Mouse (Mus musculus) kidney, postnatal 36 days (tissue): ENCODE measurements at regions not wholly inside any gene's neighbourhood (a gene's known extent, or its start where the extent isn't known, plus 50 kb on each side); places are given as distances from the start of the nearest gene placed in this dataset.
A peak's percentile ranks its signal among the peaks of the same experiment; 100 is the strongest.

Experiments used
- DNase-seq, 2 experiments: peaks; one replicate each; pipeline ENCODE4 v3.0.0; 2021 to 2022; ENCODE audit warnings: mixed read lengths in 2 of 2

- no peak for DNase-seq
Measured at GRCm38 (mm10) chr9:32910641-32911040, 274.6 kb downstream of the Ets1 start.

- DNase-seq: no peak
Measured at GRCm38 (mm10) chr9:32915633-32916032, 279.6 kb downstream of the Ets1 start.

DNA sequence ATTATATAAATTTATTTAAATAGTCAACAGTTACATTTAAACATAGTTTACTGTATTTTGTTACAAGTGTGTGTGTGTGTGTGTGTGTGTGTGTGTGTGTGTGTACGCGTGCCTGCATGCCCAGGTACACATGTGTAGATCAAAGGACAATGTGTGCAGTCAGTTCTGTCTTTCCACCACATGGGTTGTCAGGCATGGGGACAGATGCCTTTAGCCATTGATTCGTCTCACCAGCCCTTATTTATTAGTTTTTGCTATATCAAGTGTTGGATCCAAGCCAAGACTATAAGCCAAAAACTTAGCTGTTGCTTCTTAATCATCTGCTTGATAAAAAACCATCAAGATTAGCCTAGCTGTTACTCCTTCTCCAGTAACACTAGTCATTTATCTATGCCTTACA, 280.7 kb downstream of the Ets1 start:
- no peak for DNase-seq

DNA sequence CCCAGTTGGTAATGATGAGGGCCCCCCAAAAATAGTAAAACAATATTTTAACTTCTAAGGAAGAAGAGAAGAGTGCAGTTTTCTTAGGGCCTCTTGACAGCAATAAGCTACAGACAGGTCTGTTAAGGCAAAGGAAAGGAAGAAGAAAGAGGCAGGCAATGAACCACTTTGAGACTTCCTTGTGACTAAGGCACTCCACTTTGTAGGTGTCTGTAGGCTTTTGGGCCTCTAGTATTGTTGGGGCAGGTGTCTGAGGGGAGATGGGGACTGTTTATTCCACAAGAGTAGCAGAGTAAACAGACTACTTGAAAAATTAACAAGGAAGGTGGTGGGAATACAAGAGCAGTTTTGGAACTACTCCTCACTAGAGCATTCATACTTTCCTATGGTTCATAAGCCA, 287.9 kb downstream of the Ets1 start:
- DNase-seq: no peak

DNA sequence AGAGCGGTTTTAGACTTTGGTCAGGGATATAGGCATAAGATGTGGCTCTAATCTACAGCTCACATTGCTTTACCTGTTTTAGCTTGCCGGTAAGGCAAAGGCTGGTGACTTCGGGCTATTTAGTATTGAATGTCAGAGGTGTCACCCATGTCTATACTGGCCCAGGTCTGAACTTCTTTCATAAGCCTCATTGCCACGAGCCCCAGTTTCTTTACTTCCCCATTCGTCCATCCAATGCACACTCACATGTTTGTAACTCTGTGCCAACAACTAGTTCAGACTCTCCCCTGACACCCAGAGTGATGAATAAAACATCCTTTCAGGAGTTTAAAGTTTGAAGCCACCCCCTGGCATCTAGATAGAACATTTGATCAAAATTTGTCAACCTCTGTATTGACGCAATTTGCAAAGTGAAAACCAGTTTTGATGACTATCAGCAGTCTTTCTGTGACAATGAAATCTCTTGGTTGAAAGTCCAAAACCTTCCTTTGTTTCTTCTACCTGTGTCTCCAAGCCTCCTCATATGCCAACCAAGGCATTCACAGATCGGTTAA, 288.4 kb downstream of the Ets1 start:
- DNase-seq: no peak

DNA sequence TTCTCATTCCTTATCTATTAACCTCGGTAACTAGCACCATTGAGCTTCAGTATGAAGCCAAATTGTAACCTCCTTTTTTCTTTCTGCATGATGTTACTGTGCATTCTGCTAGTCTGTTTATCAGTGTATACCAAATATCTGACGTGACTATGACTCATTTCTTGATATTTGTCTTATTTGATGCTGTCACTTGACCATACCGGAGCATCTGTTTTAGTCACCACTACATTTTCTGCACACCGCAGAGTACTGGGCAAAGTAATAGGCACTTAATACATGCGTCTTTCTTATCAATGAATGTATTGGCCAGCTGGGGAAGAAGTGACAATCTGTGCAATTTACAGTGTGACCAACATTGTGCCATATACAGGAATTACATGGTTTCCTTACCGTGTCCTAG, 289.0 kb downstream of the Ets1 start:
- DNase-seq: no peak

DNA sequence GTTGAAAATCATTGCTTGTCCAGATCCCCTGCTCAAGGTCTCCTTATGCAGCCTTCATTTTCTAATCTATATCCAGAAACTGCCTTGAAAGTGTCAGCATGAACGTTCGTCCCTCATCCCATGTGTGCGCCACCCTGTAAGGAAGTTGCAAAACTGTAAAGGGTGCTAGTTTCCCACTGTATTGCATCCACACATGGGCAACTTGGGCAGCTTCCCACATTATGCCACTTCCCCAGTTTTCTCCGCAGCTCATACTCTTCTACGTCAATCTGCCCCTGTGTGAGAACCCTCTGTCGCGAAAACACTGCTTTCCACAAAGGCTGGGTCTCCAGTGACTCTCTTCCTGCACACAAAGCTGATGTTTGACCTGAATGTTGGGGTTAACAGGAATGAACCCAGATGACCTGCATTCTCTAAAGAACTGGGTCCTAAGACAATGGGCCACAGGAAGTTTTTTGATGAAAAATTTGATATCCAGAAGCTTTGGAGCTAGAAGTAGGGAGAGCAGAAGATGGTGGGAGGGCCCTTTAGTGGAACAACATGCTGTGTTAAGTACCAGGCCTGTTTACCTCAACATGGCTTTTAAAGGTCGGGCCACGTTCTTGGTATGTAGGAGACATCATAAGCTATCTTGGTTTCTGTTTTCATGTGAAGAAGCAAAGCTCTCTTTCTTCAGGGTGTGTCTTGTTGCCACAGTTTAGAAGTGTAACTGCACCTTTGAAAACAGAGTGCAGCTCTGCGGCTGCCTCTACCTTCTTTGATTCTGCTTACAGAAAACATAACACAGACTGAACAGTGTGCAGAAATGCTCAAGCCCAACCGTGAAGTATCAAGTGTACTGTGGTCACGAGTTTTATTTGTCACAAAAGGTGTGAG, 289.9 kb downstream of the Ets1 start:
- no peak for DNase-seq

DNA sequence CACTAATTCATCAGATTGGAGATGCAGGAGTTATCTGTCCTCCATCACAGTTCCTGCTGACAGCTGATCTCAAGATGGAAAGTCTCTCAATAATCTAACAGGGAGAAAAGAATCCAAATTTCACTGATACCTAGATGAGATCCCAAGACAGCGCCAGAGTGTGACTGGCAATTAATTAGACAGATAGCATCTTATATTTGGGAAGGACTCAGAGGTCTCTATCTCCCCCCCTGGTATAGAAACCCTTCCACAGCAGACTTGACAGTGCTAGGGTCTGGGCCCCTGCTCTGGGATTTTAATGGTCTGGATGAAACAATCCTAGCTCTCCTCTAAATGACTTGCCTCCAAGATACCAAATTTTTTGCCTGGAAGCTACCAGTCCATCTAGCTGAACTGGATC, 291.6 kb downstream of the Ets1 start:
- no peak for DNase-seq

GRCm38 (mm10) chr9:32928289-32929000, 292.4 kb downstream of the Ets1 start:
- DNase-seq: no peak

- no peak for DNase-seq
Measured at GRCm38 (mm10) chr9:32929331-32929730, 293.3 kb downstream of the Ets1 start.

DNA sequence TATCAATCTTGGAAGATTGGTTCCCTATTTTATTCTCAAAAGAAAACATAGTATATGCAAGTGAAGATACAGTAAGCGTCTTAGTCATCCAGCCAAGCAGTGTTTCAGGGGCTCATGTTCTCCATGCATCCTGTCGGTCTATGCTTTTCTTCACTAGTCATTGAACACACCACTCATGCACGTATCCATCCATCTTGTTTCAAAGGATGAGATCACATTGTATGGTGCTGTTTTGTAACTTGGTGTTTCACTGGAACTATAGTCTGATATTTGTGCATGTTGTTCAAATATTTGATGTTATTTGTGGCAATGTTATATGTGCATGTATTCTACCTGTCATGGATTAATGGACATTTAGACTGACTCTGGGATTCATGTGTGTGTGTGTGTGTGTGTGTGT, 293.8 kb downstream of the Ets1 start:
- DNase-seq: no peak

GRCm38 (mm10) chr9:32931266-32932005, 295.4 kb downstream of the Ets1 start:
- no peak for DNase-seq

DNA sequence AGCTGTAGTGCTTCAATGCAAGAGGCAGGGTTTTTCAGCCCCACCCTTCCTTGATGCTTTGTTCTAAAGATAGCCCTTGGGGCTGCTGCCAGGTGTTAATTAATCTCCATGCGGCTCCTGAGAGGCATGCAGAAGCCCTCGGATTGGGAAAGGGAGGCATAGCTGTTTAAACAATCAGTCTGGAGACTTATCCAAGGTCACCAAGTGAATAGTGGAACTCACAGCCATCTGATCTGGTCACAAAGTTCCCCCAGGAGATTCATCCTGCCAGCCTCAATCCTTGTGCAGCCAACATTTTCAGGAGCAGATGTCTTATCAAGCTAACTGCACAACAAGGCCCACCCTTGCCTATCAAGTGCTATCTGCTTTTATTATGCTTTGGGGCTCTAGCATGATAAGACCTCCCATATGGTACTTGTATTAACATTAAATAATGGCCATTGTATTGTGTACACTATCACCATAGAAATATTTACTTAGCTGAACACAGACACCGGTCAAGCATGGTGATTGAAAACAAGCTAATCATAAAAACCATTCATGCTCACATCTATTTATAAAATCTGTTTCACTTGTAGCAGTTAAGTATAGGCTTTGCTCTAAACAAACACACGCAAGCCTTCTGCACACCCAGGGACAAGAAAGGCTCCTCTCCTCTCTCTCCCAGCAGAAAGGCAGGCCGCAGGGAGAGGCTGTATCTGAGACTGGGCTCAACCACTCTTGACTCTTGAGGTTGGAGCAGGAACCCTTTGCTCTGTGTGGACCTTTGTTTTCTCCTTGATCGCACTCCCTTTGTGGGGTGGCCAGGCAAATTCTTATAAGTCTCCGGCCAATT, 297.4 kb downstream of the Ets1 start:
- peak; percentile 70 to 71 for DNase-seq

GRCm38 (mm10) chr9:32934436-32934835, 298.4 kb downstream of the Ets1 start:
- DNase-seq: no peak

GRCm38 (mm10) chr9:32936462-32936861, 300.4 kb downstream of the Ets1 start:
- DNase-seq: no peak

- DNase-seq: no peak
Measured at GRCm38 (mm10) chr9:32937391-32937790, 301.4 kb downstream of the Ets1 start.

DNA sequence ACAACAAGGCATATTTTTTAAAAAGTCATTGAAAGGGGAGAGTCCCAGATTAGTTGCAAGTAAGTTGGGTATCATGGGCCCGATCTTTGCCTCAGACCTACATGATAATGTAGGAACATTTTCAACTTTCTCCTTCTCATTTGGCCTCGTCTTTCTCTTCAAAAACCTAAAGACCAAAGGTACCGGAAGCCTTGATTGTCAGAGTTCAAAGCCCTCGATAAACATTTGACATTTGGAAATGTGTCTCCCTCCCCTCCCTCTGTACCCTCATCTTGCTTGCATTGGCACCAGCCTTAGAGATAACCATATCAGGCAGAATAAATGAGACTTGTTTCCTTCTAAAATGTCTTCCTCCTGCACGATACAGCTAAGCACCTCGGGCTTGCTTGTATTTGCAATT, 302.8 kb downstream of the Ets1 start:
- DNase-seq: no peak

- DNase-seq: no peak
Measured at GRCm38 (mm10) chr9:32939626-32940025, 303.6 kb downstream of the Ets1 start.

DNA sequence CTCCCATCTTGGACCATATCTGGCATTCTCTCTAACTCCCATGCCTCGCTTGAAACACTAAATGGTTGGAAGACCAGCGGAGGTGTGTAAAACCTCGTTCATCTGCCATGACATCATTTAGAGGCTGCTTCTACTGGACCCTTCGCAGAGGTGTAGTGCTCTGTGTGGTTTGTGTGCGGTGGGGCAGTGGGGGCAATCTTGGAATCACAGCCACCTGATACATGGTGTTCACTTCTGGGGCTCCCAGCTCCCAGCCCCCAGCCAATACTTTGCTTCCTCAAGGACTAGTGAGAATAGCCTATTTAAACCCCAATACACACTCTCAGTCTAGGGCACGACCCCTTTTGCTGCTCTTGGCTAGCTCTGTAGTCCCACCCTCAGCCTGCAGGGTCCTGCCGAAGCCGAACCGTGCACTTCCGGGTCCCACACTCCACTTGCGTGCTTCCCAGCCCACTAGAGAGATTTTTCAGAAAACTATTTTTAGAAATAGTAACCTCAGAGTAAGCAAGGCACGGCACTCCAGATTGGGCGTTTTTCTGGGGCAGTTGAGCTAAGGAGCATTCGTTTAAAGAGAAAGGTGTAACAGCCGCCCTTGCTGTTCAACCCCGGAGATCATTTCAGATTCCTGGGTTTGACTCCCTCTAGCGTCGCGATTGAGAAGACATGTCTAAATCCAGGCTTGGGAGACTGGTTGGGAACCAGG, 304.2 kb downstream of the Ets1 start:
- DNase-seq: peak; percentile 86 to 92

GRCm38 (mm10) chr9:32940919-32941767, 305.1 kb downstream of the Ets1 start:
- DNase-seq: no peak

DNA sequence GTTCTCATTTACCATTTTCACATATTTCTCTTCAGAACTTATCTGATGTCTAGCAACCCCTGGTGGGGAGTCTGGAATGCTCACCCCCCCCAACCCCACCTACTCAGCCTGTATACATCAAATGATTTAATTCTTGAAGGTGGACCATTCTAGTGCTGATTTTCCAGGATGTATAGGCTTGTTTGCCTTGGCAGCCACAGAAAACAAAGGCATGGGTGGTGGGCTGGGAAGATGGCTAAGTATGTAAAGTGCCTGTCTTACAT, 305.7 kb downstream of the Ets1 start:
- DNase-seq: no peak
